Mouse (Mus musculus): ENCODE results near the gene Ssrp1.
A peak's percentile ranks its signal among the peaks of the same experiment; 100 is the strongest.

The Ssrp1 gene

GRCm38 (mm10) chr2:85037047-85038026 lies at the start of gene Ssrp1, which contains the start of gene P2rx3:
Gene Ssrp1, plus strand, starts transcription at chr2:85037234.
Gene P2rx3, minus strand, starts transcription at chr2:85037462.
- DNase-seq, result peak; percentile 91

GRCm38 (mm10) chr2:84987930-84988329 lies 49.1 kb upstream of the Ssrp1 start, which contains the start of gene Prg3:
Gene Prg3, plus strand, starts transcription at chr2:84988215.
- DNase-seq, result no peak

DNA sequence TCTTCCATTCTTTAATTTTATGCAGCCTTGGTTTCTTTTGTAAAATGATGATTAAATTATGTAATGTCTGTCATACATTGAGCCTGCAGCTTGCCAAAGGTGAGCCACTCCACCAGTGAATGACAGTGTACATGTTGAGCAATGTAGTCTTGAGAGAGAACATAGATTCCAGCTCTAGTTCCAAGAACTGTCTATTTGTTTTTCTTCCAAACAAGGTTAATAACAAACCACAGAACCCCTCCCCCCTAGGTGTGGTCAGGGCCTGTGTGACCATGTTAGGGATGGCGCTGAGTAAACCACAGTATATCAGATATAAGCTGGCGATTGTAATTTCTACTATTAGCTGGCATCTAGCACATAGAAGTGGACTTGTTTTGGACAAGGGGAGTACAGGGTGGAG lies 40.7 kb upstream of the Ssrp1 start:
- DNase-seq, result no peak

- no peak for DNase-seq
Observed at GRCm38 (mm10) chr2:84999486-85000181, 37.4 kb upstream of the Ssrp1 start.

- DNase-seq, result no peak
Observed at GRCm38 (mm10) chr2:85001497-85001896, 35.5 kb upstream of the Ssrp1 start.

DNA sequence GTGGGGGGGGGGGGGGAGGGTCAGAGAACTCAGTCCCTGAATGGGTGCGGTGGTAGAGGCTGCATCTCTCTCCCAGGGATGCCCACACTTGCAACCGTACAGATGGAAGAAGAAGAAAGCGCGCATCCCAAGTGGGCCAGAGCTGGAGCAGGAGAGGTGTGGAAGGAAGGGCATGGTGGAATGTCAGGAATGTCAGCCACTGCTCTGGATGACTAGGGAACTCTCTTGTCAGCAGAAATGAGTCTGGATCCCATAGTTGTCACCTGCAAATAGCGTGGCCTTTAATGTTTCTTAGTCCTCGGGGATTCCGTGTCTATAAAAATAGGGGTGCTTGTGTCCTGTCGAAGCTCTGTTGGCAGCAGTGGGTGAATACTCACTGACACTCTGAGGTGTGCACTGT lies 34.5 kb upstream of the Ssrp1 start:
- DNase-seq, result no peak

DNA sequence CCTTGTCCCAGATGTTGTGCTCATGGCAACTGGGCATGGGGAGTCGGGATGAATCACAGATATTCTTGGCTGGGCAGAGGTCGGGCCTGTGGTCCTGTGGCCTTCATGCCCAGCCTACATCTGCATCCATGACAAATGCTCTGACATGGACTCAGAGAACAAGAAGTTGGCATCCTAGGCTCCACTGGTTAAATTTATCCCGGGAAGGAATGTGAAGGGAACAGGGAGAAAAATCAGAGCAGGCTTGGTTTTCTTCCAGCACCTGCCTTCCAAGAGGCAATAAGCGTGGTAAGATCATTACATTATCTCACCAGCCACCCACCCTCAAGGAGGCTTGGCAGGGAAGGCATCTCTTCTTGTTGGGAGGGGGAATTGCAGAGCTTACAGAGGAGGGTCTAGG lies 32.7 kb upstream of the Ssrp1 start:
- DNase-seq, result peak; percentile 26

DNA sequence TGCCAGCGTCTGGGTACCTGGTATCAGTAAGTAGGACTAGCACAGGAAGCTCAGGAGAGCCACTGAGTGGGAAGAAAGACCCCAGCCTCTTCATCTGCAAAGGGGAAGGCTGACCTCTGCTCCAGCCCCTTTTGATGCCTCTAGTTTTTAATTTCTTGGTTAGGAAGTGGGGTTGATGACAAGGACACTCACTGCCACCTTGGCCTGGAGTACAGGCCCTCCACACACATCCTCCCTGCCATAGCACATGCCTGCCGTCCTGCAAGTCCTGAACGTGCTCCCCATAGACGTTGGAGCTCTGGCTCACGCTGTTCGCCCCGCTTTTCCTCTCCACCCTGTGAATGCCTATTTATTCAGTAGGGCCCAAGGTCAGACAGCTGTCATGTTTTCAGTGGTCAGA lies 30.4 kb upstream of the Ssrp1 start:
- no peak for DNase-seq

GRCm38 (mm10) chr2:85007729-85008128 lies 29.3 kb upstream of the Ssrp1 start:
- no peak for DNase-seq

- no peak for DNase-seq
Observed at GRCm38 (mm10) chr2:85009212-85009611, 27.8 kb upstream of the Ssrp1 start.

DNA sequence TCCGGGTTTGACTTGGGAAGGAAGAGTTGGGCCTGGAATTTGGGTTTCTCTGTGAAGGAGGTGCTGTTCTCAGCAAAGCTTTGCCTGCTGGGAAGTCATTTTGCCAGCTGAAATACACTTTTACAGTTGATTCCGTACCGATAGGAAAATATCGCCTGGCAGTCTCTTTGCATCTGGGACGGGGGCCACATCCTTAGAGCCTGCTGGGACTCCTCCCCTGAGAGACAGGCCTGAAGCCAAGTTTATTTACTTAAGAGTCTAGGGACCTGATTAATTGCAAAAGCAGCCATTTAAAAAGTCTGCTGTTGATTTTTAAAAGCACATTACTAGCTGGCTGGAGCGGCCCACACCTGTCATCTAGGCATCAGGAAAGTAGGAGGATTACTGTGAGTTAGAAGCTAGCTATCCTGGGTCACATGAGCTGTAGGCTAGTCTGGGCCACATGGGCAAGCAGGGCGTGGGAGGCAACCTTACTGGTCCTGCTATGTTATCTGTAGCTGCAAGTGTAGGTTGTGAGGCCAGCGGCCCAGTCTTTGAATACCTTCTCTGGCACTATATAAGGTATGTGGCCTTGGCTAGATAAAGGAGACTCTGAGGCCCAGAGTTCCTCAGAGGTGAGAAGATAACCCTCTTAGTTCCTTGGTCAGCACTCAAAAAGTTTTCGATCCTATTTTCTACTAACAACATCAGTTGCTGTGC lies 25.0 kb upstream of the Ssrp1 start:
- DNase-seq, result no peak

DNA sequence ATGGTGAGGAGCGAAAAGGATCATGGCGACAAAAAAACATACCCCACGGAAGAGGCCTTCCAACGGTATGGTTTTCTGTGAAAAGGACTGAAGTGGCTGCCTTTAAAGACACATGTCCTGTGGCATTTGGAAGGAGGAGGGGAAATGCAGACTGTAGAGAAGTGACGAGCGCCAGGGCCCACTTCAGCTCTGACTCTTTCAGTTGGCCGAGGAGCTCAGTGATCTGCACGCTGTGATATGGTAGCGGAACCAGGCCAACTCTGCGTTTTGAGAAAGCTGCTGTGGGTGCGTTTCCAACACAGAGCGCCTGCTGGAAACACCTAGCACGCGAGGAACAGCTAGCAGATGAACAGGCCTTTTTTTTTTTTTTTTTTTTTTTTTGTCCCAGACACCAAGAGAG lies 24.4 kb upstream of the Ssrp1 start:
- DNase-seq, result peak; percentile 26

- DNase-seq, result no peak
Observed at GRCm38 (mm10) chr2:85013826-85014587, 23.0 kb upstream of the Ssrp1 start.

- DNase-seq, result no peak
Observed at GRCm38 (mm10) chr2:85014588-85014982, 22.4 kb upstream of the Ssrp1 start.

- no peak for DNase-seq
Observed at GRCm38 (mm10) chr2:85022043-85022442, 15.0 kb upstream of the Ssrp1 start.

DNA sequence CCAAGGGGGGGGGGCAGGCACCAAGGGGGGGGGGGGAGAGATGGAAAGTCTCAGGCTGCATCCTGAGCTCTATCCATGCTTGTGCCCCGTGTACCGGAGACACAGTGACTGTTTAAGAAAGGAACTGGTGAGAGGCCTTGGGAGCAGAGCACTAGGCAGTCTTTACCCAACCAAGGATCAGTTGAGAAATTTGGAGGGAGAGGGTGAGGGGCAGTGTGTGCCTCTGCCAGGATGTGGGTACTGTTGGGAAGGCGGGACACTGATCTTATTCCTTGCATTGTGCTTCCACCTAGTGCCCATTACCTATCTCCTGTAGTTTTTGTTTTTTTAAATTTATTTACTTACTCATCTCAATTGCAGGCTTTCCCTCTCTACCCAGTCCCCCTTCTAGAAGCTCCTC lies 10.9 kb upstream of the Ssrp1 start:
- DNase-seq, result no peak

DNA sequence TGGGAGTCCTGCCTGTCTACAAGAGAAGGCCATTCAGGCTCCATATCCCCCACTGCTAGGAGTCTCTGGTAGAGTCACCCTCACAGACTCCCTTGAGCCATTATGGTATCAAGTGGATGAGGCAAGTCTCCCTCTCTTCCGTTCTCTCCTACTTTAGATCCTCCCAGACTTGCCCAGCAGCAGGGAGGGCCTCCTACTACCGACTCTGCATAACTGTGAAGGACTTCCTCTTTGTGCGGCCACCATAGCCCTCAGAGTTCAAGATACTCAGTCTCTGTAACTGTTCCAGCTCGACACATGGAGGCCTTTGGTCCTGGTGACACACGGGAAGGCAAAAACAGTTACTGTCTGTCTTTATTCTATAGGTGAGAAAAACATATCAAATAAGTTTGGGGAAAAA lies 9.8 kb upstream of the Ssrp1 start:
- DNase-seq, result no peak

DNA sequence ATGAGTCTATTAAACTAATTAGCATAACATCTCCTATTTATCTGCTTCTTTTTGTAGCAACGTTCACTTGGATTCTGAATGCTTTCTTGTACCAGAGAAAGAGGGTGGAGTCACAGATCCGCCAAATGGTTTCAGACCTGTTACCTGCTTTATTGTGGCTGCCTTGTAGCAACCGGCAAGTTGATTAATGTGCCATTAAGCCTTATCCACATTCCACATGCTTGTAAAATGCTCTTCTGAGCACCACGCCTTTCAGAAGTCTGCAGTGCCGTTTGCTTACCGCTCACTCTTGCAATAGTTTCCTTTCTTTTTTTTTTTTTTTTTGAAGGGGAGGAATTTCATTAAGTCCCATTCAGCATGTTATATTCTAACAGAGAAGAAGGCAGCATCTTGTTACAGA lies 7.1 kb upstream of the Ssrp1 start:
- no peak for DNase-seq

DNA sequence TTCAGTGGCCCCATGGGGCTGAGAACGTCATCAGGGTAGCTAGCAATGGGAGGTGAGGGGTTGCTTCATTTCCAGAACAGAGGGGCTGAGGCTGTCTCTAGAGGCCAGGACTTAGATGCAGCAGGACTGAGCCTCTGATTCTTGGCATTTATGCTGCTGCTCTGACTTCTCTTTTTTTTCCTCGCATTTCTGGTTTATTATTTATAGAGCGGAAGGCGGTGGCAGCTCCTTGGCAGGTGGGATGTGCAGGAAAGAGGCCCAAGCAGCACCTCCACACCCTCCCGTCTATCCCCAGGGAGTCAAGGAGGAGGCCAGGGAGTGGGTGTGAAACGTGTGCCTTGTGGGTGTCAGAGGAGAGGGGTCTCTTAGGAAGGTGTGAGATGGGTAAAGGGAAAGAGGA lies 6.0 kb upstream of the Ssrp1 start:
- no peak for DNase-seq

- DNase-seq, result no peak
Observed at GRCm38 (mm10) chr2:85033121-85033520, 3.9 kb upstream of the Ssrp1 start.

- no peak for DNase-seq
Observed at GRCm38 (mm10) chr2:85034169-85034568, 2.9 kb upstream of the Ssrp1 start.

- no peak for DNase-seq
Observed at GRCm38 (mm10) chr2:85036507-85037046, 457 bp upstream of the Ssrp1 start.
